Mouse (Mus musculus): ENCODE measurements at regions not wholly inside any gene's neighbourhood (a gene's known extent, or its start where the extent isn't known, plus 50 kb on each side); places are given as distances from the start of the nearest gene placed in this dataset.

GRCm38 (mm10) chr13:80690654-80691386 is 192.4 kb upstream of the Arrdc3 start:
- TF ChIP-seq POLR2A (IDR thresholded peaks at IDR 0.05; ENCODE audit: insufficient read depth, low read length) (no peak), CTCF (IDR thresholded peaks at IDR 0.05; ENCODE audit: low read depth, low read length) (no peak), EP300 (IDR thresholded peaks at IDR 0.05; ENCODE audit: insufficient read depth, low read depth, low read length) (no peak)

Measured in ES-Bruce4 (cell line).